Mouse (Mus musculus): Measurements from ENCODE around the gene Tfr2.

DNA sequence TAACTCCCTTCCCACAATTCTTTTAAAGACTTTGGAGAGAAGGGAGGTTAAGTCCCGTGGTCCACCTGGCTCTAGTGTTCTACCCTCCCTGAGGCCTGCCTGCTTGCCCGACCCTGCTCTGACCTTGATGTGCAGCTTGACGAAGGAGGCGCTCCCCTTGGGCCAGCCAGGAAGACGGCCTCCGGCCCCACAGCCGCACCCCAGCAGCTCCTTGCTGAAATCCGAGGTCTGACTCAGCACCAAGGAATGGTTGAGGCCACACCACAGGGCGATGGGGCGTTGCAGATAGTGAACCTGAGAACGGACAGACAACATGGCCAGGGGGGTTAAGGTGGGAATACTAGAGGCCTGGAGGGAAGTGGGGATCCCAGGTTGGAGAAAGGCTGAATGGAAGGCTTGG lies 43.9 kb downstream of the Tfr2 start, which contains the start of gene Pcolce:
- TF ChIP-seq POLR2A (IDR thresholded peaks at IDR 0.05; ENCODE audit: low read depth, low read length): peak; percentile 59
- TF ChIP-seq CTCF (IDR thresholded peaks at IDR 0.05; ENCODE audit: borderline replicate concordance, insufficient read depth, low read length): no peak

Measured in embryonic fibroblast, embryonic 13.5 days (primary cell).